Mouse (Mus musculus) heart, postnatal 0 days (tissue): ENCODE measurements around the gene Mta3.

ENCODE experiments used
- CTCF ChIP-seq: IDR thresholded peaks from 2 replicates; pipeline ENCODE4 v1.5.1; 2016; ENCODE audit warnings: antibody characterized with exemption, control low read depth, low read depth
- EP300 ChIP-seq: IDR thresholded peaks from 2 replicates; pipeline ENCODE4 v1.6.1; 2016; ENCODE audit warnings: antibody characterized with exemption, low read depth

DNA sequence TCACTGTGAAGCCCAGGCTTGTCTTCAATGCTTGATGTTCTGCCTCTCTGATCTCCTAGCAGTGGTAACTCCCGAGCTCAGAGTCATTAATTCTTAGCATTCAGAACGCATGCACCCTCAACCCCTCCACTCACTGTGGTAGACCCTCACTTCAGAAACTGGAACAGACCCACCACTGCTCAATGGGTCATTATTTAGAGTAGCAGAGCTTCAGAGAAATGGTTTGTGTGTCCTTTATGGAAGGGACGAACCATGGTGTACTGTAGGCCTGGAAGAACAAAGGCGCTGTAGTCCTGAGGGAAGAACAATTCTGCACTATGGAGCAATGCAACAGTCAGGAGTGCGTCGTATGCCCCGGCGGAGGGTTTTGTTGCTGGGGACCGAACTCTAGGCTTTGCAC is 6.4 kb downstream of the Mta3 start:
- no peak for TF ChIP-seq EP300
- no peak for TF ChIP-seq CTCF
